Mouse (Mus musculus): ENCODE results near the gene Podn.

Podn gene

GRCm38 (mm10) chr4:108045136-108046107, 50.8 kb downstream of the Podn start:
- no peak for DNase-seq (ENCODE audit: low read depth, low spot score)

DNA sequence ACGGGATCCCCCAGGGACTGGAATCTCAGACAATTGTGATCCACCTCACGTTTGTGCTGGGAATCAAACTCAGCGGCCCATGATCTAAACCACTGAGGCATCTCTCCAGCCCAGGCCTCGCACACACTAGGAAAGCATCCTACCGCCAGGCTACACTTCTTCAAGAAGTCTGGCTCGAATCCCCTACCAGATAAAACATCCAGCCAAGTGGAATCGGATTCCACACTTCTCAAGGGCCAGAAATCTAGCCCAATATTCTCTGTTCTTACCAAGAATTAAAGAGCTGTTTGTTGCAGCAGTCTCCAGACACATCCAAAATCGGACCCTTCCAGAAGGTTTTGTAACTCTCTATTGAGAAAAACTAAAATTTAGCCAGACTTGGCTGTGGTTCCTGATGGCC, 59.2 kb downstream of the Podn start:
- DNase-seq (ENCODE audit: low read depth, low spot score), result no peak

- DNase-seq (ENCODE audit: low read depth, low spot score), result no peak
These were observed 63.0 kb downstream of the Podn start for GRCm38 (mm10) chr4:108033041-108033764.

GRCm38 (mm10) chr4:108032352-108032849, 63.8 kb downstream of the Podn start:
- DNase-seq (ENCODE audit: low read depth, low spot score), result no peak

GRCm38 (mm10) chr4:108031502-108032351, 64.5 kb downstream of the Podn start:
- DNase-seq (ENCODE audit: low read depth, low spot score), result no peak

DNA sequence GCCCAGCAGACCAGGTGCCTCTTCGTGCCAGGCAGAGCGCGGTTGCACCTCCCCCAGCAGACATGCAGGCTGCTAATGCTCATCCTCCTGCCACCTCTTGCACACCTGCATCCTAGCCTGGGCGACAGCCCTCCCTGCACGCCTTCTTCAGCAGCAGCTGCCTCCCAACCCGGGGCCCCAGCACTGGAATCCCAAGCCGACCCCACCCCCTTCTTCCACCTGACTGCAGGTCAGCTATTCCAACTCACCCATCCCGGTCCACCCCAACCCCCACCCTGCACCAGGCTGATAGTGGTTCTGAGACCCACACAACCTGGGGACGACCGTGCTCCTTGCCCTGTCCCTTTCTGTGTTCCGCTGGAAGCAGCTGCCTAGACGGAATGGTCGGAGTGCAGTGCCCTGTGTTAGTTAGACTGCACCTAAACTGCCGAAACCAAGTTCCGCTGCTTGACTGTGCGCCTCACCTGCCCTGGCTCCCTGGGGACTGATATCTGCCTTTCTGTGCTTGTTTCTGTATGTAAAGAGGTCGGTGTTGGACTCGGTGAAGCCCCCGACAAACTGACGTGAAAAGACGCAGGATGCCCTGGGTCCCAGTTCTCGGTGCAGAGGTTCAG, 65.2 kb downstream of the Podn start:
- no peak for DNase-seq (ENCODE audit: low read depth, low spot score)

- DNase-seq (ENCODE audit: low read depth, low spot score), result no peak
These were observed 70.1 kb downstream of the Podn start for GRCm38 (mm10) chr4:108026193-108026592.

GRCm38 (mm10) chr4:108025269-108025668, 71.0 kb downstream of the Podn start:
- no peak for DNase-seq (ENCODE audit: low read depth, low spot score)

DNA sequence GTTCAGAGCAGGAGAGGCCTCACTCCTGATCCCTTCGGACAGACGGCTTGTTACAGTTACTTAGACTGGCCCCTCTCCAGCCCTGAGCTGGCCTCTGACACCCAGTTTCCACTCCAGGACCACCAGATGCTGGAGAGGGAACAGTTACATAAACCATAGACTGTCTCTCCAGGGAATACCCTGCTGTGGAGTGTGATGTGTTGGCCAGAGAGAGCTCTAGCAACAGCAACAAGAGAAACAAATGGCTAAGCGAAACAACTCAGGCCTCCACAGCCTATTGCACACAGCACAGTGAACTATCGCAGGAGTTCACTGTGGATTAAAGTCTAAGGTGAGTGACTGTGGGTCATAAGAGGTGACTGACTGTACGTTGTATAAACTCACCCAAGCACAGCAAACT, 71.6 kb downstream of the Podn start:
- DNase-seq (ENCODE audit: low read depth, low spot score), result no peak

DNA sequence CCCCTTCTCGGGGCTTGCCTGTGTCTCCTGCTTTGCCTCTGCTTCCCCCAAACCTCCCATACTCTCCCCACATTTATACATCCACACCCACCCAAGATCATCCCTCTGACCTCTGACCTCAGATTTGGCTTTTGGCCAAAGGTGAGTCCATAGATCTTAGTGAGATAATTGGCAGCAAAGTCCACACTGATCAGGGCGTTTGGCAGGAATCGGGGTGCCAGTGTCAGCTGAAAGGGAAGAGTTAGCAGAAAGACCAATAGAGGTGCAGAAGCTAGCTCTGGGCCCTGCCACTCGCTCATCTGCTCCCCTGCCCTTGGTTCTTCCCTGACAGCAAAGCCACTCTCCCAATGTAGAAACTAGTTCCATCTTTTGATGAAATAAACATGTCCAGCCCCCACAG, 73.1 kb downstream of the Podn start:
- DNase-seq (ENCODE audit: low read depth, low spot score), result no peak

- no peak for DNase-seq (ENCODE audit: low read depth, low spot score)
These were observed 76.1 kb downstream of the Podn start for GRCm38 (mm10) chr4:108020178-108020577.

DNA sequence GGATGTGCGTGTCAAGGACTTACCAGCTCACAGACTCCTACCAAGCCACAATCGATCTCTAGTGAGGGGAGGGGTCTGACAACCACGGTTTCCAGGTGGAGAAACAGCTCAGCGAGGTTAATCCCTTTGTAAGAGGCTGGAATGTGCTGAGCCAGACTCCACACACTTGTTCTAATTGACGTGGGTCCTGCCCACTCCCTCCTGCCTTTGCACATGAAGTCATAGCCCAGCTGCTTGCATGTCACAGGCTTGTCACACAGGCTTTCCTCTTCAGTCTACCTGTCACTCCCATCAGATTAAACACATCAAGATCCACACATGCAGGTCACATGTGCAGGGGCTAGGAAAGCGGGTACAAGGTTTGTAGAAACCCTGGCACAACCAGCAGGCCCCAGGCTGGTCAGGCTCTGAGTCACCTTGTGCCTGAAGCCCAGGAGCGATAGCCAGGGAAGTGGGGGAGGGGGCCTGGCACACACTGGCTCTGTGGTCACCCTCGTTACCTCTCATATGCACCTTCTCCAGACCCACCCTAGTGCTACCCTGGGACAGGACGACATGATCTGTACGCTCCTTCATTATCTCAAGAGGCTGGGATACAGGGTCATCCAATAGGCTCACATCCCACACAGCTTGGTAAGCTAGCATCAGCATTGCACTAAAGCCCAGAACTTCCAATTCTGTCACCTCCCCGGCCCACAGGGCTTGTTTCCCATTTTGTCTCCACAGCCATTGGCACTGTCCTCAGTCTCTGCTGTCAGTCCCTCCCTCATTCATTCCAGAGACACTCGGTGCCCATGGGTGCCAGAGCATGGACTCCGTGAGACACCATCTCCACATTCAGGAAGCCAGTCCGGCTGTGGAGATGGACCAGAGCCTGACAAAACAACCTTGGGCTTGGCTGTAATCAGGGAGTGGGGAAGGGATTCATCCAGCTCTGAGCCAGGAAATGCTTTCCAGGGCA, 77.0 kb downstream of the Podn start:
- DNase-seq (ENCODE audit: low read depth, low spot score), result no peak

DNA sequence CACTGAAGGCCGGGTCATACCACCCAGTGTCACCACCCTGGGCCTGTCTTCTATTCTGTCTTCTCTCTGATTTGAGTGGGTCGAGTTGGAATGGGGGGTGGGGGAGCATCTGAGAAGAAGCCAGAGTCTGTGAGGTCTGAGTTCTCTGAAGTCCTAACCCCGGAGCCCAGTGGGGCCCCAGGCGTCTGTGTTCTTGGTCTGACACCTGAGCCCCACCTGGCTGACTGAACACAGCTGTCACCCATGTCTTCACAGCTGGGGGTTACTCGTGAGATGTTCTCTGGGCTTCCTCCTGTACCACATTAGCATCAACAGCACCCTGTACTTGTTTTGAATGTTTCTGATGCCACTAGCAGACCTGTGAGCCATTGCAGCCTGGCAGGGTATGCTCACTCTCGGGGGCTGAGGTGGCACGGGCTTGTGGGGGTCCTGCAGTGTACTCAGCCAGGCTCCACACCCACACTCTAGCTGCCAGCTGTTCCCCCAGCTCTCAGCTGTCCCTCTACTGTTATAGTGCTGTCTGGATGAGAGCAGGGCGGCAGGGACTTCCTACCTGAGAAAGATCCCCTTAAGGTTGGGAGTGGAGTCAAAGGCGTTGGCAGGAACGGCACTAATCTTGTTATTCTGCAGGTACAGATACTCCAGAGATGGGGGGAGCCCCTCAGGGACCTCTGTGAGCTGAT, 77.9 kb downstream of the Podn start:
- DNase-seq (ENCODE audit: low read depth, low spot score), result no peak

GRCm38 (mm10) chr4:108017839-108018238, 78.4 kb downstream of the Podn start:
- DNase-seq (ENCODE audit: low read depth, low spot score), result no peak

DNA sequence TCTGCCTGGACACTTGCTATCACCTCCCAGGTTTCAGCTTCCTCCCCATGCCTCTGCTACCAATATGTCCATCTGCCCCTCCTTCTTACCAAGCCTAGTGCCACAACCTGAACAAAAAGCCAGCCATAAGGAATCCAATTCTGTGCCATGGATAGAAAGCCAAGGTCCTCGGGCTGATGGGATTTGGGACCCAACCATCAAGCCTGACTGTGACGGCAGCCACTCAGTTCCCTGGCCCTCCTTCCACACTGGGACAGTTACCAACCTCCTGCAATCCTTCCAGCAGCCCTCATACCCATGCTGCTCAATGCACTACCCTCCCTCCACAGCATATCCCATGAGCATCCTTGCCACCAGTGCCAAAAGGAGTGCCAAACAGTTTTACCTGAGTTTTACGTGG, 79.9 kb downstream of the Podn start:
- DNase-seq (ENCODE audit: low read depth, low spot score), result no peak

DNA sequence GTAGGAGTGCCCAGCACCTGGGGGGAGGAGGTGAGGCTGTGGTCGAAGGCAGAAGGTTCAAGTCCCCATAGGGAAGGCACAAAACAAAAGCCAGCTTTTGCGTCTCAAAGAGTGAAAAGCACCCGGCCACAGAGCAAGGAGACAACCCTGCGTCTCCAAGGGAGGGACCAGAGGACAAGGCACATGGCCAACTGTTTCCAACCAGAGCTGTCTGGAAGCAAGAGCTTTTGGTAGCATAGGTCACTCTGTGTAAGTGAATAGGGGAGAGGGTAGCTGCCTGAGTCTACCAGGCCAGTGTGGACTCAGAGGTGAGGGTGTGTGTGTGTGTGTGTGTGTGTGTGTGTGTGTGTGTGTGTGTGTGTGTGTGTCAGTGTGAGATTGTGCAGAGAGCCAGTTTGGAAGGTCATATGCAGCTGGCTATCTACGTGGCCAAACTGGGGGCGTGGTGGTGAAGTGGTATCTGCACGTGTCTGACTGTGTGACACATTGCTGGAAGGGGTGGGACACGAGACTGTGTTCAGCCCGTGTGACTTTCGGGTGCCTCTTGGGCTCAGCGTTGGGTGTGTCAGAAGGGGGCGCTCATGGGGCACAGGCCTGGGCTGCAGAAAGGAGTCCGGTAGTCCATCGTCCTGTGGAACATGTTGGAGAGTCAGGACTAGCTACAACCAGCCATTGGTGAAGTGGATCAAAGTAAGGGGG, 81.0 kb downstream of the Podn start:
- DNase-seq (ENCODE audit: low read depth, low spot score), result no peak

DNA sequence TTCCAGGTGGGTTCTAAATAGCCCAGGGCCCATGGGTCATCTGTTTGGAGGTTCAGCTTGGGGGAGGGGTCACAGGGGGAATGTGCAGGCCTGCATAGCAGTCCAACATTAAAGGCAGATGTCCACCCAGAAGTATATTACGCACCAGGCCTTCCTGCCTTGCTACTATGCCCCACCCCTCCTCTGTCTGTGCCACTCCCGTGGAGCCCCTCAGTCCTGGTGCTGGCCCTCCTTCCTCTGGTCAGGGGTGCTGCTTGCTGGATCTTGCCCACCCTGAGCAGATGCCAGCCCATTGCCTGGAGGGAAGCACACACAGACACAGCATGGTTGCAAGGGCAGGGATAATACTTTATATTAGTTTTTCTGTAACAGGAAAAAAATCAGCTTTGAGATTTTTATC, 81.8 kb downstream of the Podn start:
- DNase-seq (ENCODE audit: low read depth, low spot score), result no peak

GRCm38 (mm10) chr4:108008541-108008940, 87.7 kb downstream of the Podn start:
- DNase-seq (ENCODE audit: low read depth, low spot score), result no peak
